Mouse (Mus musculus) midbrain, embryonic 14.5 days (tissue): ENCODE results near the gene Snx25. TPM values are rescaled to one million over a fixed set of nuclear protein-coding genes. Genes with fewer than 3 reads are reported as not detected.

Experiments
- ATAC-seq: fragments of 200-750 bp; cut with Nextera tagmentation; 2 replicates; pipeline ENCODE4 v1.8.0; 2017; ENCODE audit warnings: moderate number of reproducible peaks, moderate library complexity; ENCODE audit not compliant: low FRiP score, low TSS enrichment
- DNase-seq: peaks from one replicate; pipeline ENCODE4 v3.0.0-alpha.2; 2015
- H3K27ac ChIP-seq: fragments of 300-500 bp; sonication (generic); replicated peaks from 2 replicates; pipeline ENCODE4 v1.5.1; 2014; ENCODE audit warnings: mild to moderate bottlenecking, low read depth, low read length, moderate library complexity
- H3K27me3 ChIP-seq: fragments of 300-500 bp; sonication (generic); 2 replicates; pipeline ENCODE4 v1.6.1; 2014; ENCODE audit warnings: low read length, control low read depth, mixed read lengths; ENCODE audit not compliant: control insufficient read depth, insufficient read depth
- H3K36me3 ChIP-seq: fragments of 300-500 bp; sonication (generic); 2 replicates; pipeline ENCODE4 v1.6.1; 2014; ENCODE audit warnings: low read length, control low read depth; ENCODE audit not compliant: control insufficient read depth, insufficient read depth
- H3K4me1 ChIP-seq: fragments of 300-500 bp; sonication (generic); 2 replicates; pipeline ENCODE4 v1.6.1; 2014; ENCODE audit warnings: mild to moderate bottlenecking, antibody characterized with exemption, low read length, control low read depth; ENCODE audit not compliant: control insufficient read depth, insufficient read depth
- H3K4me2 ChIP-seq: fragments of 300-500 bp; sonication (generic); 2 replicates; pipeline ENCODE4 v1.6.1; 2014; ENCODE audit warnings: mild to moderate bottlenecking, low read length, moderate library complexity
- H3K4me3 ChIP-seq: fragments of 300-500 bp; sonication (generic); replicated peaks from 2 replicates; pipeline ENCODE4 v1.5.1; 2014; ENCODE audit warnings: low read depth, low read length
- H3K9ac ChIP-seq: fragments of 300-500 bp; sonication (generic); replicated peaks from 2 replicates; pipeline ENCODE4 v1.6.1; 2014; ENCODE audit warnings: mild to moderate bottlenecking, low read length, moderate library complexity
- H3K9me3 ChIP-seq: fragments of 300-500 bp; sonication (generic); 2 replicates; pipeline ENCODE4 v1.6.1; 2016; ENCODE audit warnings: low read length, control low read depth, mixed read lengths; ENCODE audit not compliant: control insufficient read depth
- WGBS: fragments of 180-500 bp; shearing (Covaris S2); extraction: QIAGEN DNeasy Blood & Tissue Kit; methylation state at CpG from one replicate; pipeline ENCODE4 v1.1.7; 2014; 5-methylcytosine and 5-hydroxymethylcytosine counted together
- polyA plus RNA-seq: library from polyadenylated mRNA; unstranded; fragments of >200 nt; fragmentation: Nextera tagmentation; extraction: Ambion mirVana; gene quantifications from 2 replicates; pipeline ENCODE4 v1.2.1, GENCODE M21; 2014

Gene Snx25
- 14.0 and 16.0 TPM in 2 replicates for polyA plus RNA-seq

DNA sequence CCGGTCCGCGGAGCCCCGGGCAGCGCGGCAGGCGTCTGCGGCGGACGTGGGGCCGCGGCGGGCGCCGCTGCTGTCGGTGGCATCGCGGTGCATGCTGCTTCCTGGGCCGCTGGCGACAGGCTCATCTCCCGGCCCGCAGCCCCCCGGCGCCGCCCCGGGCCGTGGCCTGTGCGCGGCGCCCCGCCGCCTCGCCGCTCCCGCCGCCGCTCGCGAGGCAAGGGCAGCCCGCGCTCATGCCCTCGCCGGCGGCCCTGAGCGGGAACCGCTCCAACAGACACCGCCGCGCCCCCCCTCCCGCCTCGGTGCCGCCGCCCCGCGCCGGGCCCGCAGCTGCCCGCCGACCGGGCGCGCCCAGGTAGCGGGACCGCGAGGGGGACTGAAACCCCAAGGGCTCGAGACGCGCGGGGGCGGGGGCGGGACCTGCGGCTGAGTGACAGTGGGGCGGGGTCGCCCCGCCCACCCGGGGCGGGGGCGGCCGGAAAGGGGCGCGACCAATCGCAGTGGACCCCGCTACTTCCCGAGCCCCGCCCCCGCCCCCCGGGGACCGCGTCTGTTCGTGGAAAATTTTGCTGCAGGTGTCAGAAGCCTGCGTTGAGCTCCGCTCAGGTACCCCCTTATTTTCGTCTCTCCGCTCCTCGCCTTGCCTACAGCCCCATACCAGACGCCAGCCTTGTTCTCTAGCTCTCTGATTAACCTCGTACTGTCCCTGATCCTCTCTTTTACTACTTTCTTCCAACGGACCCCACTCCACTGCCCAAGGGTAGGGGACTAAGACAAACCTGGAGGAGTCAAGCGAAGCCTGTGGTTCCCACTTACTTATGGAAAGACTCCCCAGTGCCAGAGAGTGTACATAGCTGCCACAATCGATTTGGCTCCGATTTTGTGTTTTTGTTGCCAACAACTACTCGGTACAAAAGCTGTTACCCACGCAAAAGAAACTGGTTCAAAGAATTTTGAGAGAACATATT lies at the start of gene Snx25:
TSS of gene Snx25 (minus strand) at position 96 of the 968 bp plus-strand sequence.
- DNase-seq (peak; percentile 92), ATAC-seq (peak; percentile 90)
- Histone ChIP-seq H3K9me3 (no peaks in the 10 kb centered on the region), H3K27ac (peak within 1 kb of the TSS; percentile 78), H3K4me3 (peak within 1 kb of the TSS; percentile 82), H3K4me1 (peaks cover 11% of the 10 kb centered on the region), H3K36me3 (no peaks in the 10 kb centered on the region), H3K27me3 (peaks cover 10% of the 10 kb centered on the region; the same call in 1 of the 2 replicates), H3K9ac (peak within 1 kb of the TSS; percentile 81), H3K4me2 (peak within 1 kb of the TSS; percentile 85)
- 2% methylated on average over 82 of the region's 103 CpGs for WGBS

GRCm38 (mm10) chr8:46197673-46198072 lies 45.7 kb upstream of the Snx25 start:
- ATAC-seq = no peak

GRCm38 (mm10) chr8:46196877-46197276 lies 44.9 kb upstream of the Snx25 start:
- H3K36me3 ChIP-seq = peaks cover 25% of the 10 kb centered on the region
- H3K27me3 ChIP-seq = no peaks in the 10 kb centered on the region
- H3K9ac ChIP-seq = no peak overlapping the region
- H3K4me3 ChIP-seq = no peak overlapping the region
- no peaks in the 10 kb centered on the region for H3K4me1 ChIP-seq
- H3K9me3 ChIP-seq = no peaks in the 10 kb centered on the region
- no peak overlapping the region for H3K27ac ChIP-seq
- no peak for ATAC-seq
- 97% methylated on average over 3 of the region's 3 CpGs for WGBS
- H3K4me2 ChIP-seq = no peak overlapping the region
- DNase-seq = no peak

More at GRCm38 (mm10) chr8:46197673-46198072, 45.7 kb upstream of the Snx25 start:
- Histone ChIP-seq H3K9me3 (no peaks in the 10 kb centered on the region), H3K9ac (no peak overlapping the region), H3K27ac (no peak overlapping the region), H3K4me3 (no peak overlapping the region), H3K27me3 (no peaks in the 10 kb centered on the region), H3K4me2 (no peak overlapping the region), H3K36me3 (peaks cover 26% of the 10 kb centered on the region), H3K4me1 (no peaks in the 10 kb centered on the region)
- 95% methylated on average over 5 of the region's 5 CpGs for WGBS
- no peak for DNase-seq

DNA sequence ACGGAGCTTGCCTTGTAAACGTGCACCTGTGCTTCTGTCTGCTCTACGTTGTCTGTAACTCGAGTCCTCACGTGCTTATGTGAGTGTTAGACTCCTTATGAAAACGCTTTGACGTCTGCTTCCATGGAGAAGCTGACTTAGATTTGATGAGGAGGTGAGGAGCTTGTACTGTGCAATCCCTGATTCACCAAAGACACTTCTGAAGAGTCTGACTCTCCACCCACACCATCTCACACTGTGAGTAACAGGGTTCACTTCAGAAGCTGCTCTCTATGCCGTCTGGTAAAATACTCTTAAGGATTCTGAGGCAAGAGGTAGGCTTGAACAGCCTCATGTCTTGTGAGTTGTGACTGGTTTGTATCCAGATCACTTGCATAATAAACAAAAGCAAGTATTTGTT lies 41.1 kb upstream of the Snx25 start:
- Histone ChIP-seq H3K9ac (no peak overlapping the region), H3K4me1 (no peaks in the 10 kb centered on the region), H3K9me3 (no peaks in the 10 kb centered on the region), H3K4me2 (no peak overlapping the region), H3K27ac (no peak overlapping the region), H3K36me3 (peaks cover 24% of the 10 kb centered on the region), H3K4me3 (no peak overlapping the region), H3K27me3 (no peaks in the 10 kb centered on the region)
- no peak for DNase-seq
- WGBS = 91% methylated on average over 8 of the region's 8 CpGs
- no peak for ATAC-seq

- ATAC-seq (no peak), DNase-seq (peak; percentile 82)
- WGBS = 5% methylated on average over 2 of the region's 2 CpGs
- Histone ChIP-seq H3K9me3 (no peaks in the 10 kb centered on the region), H3K36me3 (0 out of 2 replicates have a peak, but pooled peaks cover 6% of the 10 kb centered on the region), H3K4me3 (no peak overlapping the region), H3K9ac (no peak overlapping the region), H3K4me1 (no peaks in the 10 kb centered on the region), H3K27me3 (no peaks in the 10 kb centered on the region), H3K27ac (no peak overlapping the region), H3K4me2 (no peak overlapping the region)
Observed at GRCm38 (mm10) chr8:46185361-46185760, 33.4 kb upstream of the Snx25 start.

DNA sequence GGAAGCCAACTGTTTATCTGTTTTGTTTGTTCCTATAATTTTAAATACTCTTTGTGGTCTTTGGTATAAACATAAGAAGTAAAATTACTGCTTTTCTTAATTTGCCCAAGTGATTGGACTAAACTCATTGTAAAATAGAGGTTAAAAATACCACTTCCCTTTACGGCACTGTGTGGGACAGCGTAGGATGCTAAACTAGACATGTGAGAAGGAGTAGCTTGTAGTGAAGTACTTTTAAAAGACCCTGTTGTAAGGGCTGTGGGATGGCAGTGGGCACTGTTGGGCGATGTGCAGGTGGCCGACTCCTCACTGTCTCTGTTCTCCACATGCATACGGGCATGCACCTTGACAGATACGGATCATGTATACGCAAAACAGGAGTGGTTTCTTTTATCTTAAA lies 28.2 kb upstream of the Snx25 start:
- Histone ChIP-seq H3K9ac (no peak overlapping the region), H3K27me3 (no peaks in the 10 kb centered on the region), H3K4me1 (no peaks in the 10 kb centered on the region), H3K4me2 (no peak overlapping the region), H3K36me3 (peaks cover 9% of the 10 kb centered on the region; the same call in 1 of the 2 replicates), H3K4me3 (no peak overlapping the region), H3K9me3 (no peaks in the 10 kb centered on the region), H3K27ac (no peak overlapping the region)
- DNase-seq = no peak
- 95% methylated on average over 7 of the region's 7 CpGs for WGBS
- ATAC-seq = no peak

DNA sequence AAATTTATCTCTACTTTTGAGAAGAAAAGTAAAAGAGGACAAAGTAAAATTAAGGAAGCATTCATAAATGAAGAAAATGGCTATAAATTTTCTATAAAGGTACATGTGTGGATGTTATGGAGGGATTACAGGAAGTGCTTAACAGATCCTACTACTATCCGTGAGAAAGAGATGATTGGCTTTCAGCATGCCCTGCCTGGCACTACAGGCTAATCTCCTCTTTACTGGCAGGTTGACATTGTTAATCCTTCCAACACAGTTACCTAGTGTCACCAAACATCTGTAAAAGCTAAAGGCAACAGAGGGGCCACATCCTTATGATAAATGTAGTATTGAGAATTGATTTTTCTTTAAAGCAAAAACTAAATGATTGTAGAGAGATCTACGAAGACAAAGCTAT lies 21.7 kb upstream of the Snx25 start:
- no peak overlapping the region for H3K9ac ChIP-seq
- H3K9me3 ChIP-seq = no peaks in the 10 kb centered on the region
- H3K27ac ChIP-seq = no peak overlapping the region
- no peaks in the 10 kb centered on the region for H3K27me3 ChIP-seq
- no peak overlapping the region for H3K4me3 ChIP-seq
- no peak overlapping the region for H3K4me2 ChIP-seq
- WGBS = 77% methylated on average over 2 of the region's 2 CpGs
- DNase-seq (no peak), ATAC-seq (no peak)
- peaks cover 16% of the 10 kb centered on the region for H3K36me3 ChIP-seq
- no peaks in the 10 kb centered on the region for H3K4me1 ChIP-seq

DNA sequence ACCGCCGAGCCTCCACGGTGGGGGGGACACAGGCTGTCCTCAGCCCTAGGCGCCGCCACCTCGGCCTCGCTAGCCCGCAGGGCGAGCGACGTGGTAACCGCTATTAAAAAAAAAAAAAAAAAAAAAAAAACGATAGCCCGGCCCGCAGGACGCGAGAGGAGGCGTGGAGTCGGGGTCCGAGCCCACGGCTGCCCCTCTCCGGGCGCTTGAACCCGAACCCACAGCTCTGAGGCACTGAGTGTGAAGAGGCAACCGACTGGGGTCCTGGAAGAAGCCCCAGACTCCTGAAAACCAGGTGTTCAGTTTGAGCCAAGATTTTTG lies 11.9 kb upstream of the Snx25 start:
- H3K4me1 ChIP-seq = peaks cover 14% of the 10 kb centered on the region
- no peaks in the 10 kb centered on the region for H3K27me3 ChIP-seq
- DNase-seq (no peak), ATAC-seq (0 out of 2 replicates have a peak, but pooled peaks have one; percentile 16)
- peak overlapping the region; percentile 69 for H3K4me3 ChIP-seq
- no peaks in the 10 kb centered on the region for H3K36me3 ChIP-seq
- WGBS = 0% methylated on average over 24 of the region's 25 CpGs
- H3K4me2 ChIP-seq = peak overlapping the region; percentile 72
- peak overlapping the region; percentile 83 for H3K27ac ChIP-seq
- no peaks in the 10 kb centered on the region for H3K9me3 ChIP-seq
- H3K9ac ChIP-seq = peak overlapping the region; percentile 85
